Mouse (Mus musculus) left cerebral cortex, adult 18-20 months (tissue): Measurements from ENCODE around the gene Cbfa2t3. TPM values are rescaled to one million over a fixed set of nuclear protein-coding genes. Genes with fewer than 3 reads are reported as not detected.

Experiments
- DNase-seq, 2 experiments: peaks; one replicate each; pipeline ENCODE4 v3.0.0; 2021 to 2022; ENCODE audit warnings: low spot score in 2 of 2, mixed read lengths in 1 of 2
- total RNA-seq, 2 experiments: library from RNA; stranded (reverse); gene quantifications; 2 replicates each; pipeline ENCODE4 v1.2.3; 2021

Gene Cbfa2t3
- total RNA-seq, 2 experiments from 2014 or later = 34.3 to 46.0 TPM

DNA sequence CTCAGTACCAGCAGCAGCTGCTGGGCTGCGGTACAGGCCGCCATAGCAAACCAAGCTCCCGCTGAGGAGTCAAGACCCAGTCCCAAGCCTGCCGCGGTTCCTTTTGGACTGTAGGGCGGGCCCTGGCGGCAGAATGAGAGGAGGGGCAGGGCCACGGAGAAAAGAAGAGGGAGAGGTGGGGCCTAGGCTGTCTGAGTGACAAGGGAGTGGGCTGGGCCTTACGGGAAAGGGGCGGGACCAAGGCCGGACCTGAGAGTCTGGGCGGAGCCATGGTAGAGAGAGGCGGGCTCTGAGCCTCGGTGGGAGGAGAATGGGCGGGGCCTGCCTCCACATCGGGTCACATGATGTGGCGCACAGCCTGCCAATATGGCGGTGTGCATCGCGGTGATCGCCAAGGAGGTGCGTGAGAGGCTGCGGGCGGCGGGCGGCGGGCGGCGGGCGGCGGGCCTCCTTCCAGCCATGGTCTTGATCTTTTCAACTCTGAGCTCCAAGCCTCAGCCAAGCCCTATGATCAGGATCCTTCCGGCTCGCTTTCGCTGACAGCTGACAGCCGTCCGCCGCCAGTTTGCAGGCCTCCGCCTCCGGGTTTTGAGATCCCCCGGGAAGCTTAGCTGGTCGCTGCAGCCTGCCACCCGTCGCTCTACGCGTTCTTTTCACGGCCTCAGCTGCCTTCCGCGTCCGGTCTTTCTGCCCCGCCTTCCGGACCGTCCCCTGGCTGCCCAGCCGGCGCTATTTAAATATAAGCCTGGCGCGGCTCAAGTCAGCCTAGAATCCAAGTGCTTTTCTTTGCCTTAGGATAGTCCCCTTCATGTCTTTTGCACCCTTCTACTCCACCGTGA is 87.4 kb downstream of the Cbfa2t3 start, which contains the start of the genes Galns and Trappc2l:
Gene Galns, minus strand, starts transcription at position 169 of the 839 bp plus-strand sequence.
Gene Trappc2l, plus strand, starts transcription at position 346 of the 839 bp plus-strand sequence.
- DNase-seq = peak; percentile 88 to 93

DNA sequence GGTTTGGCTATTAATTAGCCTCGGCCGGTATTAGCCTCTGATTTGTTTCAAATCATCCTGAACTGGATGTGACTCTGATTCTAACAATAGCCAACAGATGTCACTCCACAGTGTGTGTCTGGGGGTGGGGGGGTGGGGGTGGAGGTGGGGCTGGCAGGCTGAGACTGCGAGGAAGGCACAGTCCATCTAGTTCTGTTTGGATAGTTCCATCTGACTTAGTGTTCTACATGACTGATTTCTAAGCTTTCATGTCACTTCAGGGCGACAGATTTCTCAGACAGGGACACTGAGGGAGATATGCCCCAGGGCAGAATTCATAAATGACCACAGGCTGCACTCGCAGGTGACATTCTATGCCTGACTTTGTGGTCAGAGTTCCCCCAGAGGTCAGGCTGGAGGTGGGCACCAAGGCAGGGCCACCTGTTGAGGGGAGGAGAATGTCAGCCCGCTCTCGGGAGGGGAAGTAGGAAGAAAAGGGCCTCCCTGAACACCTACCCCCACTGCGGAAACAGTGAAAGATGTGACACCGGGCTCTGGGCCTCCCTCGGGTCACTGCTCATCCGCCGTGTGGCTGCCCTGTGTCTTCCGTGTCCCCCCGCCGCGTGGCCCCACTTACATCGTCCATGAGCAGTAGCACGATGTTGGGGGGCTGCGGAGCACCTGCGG is 88.2 kb downstream of the Cbfa2t3 start:
- DNase-seq = no peak

DNA sequence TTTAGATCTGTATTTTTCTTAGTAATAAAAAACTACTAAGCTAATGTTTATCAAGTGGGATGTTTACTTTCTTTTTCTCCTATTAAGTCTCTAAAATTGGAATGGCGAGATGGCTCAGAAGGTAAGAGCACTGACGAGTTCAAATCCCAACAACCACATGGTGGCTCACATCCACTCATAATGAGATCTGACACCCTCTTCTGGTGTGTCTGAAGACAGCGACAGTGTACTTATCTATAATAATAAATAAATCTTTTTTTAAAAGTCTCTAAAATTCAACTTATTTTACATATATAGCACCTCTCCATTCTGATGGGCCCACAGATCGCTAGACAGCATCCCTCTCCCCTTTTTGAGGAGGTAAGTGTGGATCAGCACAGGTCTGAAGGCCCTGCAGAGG is 88.7 kb downstream of the Cbfa2t3 start:
- DNase-seq = no peak

DNA sequence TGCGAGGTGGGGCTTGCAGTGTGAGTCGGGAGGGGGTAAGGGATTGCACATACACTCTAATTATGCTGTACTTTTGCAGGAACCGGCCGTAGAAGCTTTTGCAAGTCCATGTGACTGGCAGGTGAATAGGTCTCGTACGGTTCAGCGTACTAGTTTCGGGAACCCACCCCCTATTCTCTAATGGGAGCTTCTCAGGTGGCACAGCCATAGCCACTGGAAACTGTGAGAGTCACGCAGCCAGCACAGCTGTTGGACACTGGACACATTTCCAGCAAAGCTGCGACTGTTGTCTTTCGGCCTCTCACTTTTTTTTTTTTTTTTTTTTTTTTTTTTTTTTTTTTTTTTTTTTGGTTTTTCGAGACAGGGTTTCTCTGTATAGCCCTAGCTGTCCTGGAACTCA is 92.1 kb downstream of the Cbfa2t3 start:
- no peak for DNase-seq

DNA sequence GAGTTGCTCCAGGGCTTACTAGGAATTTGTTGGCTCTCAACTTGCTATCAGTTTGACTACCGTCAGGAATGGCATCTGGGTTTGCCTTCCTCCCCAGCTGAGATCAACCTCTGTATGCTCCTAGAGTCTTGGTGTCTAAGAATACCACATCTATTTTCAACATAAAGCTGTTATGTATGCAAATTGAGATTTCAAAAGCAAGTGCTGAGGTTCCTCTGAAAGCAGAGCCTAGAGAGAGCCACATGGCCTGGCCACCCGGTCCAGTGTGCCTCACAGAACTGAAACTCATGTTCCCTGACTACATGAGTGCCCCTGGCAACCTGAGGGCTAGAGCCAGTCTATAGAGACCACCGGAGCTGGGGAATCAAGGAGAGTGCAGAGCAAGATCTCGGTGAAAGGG is 93.5 kb downstream of the Cbfa2t3 start:
- no peak for DNase-seq

DNA sequence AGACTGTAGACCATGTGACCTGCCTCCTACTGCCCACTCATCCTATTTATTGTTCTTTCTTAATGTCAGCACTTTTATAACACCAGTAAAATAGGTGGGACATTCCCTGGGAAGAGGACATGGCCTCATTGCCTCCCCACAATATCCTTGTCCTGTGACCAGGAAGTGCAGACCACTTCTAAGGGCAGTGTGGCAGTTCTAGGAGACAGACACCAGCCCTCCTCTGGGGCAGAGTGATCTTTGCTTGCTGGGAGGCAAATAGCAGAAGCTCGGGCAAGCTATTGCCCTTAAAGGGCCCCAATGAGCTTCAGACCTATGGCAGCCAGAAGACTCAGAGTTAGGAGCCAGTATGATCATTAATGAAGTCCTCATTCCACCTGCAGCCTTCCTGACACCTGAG is 94.3 kb downstream of the Cbfa2t3 start:
- no peak for DNase-seq

DNA sequence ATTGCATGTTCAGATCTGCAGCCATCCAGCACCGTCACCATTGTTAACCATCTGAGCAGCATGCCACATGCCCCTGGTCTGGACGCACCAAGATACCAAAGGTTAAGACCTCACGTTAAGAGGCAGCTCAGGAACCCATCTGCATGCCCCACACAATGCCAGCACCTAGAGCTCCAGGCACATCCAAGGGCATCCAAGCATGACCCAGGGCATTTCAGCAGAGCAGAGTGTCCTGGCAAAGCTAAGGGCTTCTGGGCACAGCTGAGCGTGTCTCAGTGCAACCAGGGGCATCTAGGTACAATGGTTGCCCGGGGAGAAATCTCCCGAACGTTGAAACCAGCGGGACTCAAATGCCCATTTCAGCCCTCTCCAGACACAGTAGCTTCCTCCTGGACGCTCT is 98.2 kb downstream of the Cbfa2t3 start:
- no peak for DNase-seq

DNA sequence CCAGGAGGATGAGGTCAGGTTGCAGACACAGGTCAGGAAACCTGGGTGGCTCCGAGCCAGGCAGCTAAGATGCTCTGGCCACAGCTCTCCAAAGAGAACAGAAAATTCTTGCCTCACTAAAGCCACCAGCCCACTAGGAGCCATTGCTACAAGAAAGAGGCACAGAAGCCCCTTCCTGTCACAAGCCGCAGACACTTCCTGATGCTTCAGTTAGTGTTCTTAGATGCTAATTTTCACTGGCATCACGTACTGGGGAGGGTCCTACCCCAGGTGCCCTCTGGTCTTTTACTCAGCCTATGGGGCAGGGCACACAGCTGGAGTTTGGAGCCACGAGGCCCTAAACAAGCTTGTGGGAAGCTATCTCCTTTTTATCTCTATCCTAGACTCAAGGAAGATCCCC is 102.9 kb downstream of the Cbfa2t3 start:
- no peak for DNase-seq

DNA sequence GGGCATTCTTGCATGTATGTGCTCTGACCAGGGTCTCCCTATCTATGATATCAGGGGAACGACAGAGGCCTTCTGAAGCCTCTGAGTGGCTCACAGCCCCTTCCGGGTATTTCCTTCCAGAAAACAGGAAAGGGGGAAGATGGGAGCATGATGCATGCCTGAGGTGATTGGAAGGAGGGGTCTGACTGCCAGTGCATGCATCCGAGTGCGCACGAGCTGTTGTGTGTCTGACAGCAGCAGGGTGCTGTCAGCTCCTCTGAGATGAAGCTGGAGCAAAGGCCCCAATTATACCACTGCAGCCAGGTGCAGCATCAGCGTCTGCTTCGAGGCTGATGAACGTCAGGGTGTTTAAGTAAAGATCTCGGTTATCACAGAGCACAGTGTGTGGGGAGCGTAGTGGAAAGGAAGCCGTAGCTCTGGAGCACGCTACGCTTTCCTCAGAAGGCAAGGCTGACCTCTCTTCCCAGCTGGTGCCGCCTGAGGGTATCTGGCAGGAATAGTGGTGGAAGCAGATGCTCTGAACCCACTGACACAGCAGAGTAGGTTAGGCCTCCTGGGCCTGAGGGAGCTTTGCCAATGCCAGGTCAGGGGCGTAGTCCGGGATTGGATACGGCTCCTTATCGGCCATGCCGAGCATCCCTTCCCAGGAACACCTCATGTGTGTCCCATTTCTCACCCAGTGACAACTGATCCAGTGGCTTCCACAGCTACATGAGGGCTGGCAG is 105.0 kb downstream of the Cbfa2t3 start:
- no peak for DNase-seq

DNA sequence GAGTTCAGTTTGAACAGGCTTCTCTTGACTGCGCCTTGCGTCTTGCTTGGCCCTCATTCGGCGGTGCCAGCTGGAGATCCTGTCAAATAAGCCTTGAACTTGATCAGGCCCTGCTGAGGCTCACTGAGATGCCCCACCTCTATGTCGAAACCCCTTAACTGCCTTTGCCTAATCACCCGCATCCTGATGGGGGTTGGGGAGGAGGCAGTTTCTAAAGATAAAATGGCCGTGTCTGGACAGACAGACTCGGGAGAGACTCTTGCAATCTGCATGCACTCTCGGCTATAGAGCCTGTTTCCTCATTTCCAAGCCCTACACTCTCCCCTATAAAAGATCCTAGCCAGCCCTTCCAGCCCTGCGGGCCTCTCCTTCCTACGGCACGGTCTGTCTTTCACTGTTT is 105.7 kb downstream of the Cbfa2t3 start:
- DNase-seq = no peak

DNA sequence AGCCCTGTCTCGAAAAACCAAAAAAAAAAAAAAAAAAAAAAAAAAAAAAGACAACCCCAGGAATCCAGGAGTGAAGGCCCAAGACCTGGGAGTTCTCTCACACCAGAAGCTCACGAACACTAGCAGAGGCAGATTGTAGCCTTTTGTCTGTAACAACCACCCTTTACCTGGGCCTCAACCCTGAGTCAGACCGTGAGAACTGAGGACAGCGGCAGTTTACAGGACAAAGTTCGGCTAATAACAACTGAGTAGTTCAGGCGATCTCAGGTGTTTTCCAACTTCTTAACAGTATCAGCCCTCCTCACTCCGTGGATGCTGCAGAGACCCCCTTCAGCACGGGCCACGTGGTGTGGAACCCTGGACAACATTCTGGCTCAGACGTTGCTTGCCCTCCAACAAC is 112.2 kb downstream of the Cbfa2t3 start:
- DNase-seq = no peak

DNA sequence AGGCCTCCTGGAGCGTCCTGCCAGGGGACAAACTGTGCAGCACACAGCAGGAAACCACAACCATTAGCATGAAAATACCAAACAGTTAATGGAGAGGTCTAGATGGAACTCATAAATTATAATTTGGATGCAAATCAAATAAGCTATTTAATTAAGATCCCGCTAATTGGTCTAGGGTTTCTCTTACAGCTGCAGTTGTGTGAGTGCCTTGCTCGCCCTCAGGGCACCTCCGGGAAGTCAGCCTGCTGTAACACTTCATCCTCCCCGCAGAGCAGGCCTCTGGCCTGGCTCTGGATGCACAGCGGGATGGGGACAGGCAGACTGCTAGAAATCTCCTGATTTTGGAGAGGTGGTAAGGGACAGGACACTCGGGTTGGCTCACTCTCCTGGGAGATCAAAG is 112.7 kb downstream of the Cbfa2t3 start:
- no peak for DNase-seq

DNA sequence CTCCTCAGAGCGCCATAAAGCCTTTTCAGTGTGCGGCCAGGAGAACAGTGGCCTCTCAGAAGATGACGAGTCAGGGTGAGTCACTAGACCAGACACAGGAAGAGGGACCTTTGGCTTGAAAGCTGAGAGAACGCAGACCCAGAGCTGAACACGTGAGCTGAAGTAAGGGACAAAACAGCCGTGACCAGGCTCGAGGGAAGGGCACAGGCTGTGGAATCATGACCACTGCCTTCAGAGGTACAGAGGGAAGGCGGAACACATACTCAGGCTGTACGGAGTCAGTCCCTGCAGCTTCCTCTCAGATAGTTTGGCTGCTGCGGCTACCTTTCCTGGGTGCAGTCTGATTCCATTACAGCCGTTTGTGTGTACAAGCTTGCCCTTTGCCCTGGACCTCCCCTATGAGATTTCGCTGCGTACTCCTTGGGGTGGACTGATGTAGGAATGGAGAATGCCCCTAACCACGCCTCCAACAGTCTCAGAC is 113.5 kb downstream of the Cbfa2t3 start:
- no peak for DNase-seq

DNA sequence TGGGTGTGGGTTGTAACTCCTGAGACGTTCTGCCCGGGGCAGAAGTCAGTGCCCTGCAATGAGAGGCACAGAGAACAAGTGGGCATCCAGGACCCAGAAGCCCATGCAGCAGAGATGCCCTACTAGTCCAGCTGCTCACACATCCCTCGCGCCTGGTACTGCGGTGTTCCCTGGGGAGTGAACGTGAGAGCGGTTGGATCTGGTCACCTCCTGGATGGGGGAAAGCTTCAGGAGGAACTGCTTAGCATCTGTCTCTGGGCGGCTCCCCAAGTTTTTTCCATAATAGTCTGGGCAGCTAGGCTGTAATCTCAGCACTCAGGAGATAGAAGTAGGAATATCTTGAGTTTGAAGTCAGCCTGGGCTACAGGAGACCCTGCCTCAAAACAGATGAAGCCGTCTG is 113.9 kb downstream of the Cbfa2t3 start:
- DNase-seq = no peak

DNA sequence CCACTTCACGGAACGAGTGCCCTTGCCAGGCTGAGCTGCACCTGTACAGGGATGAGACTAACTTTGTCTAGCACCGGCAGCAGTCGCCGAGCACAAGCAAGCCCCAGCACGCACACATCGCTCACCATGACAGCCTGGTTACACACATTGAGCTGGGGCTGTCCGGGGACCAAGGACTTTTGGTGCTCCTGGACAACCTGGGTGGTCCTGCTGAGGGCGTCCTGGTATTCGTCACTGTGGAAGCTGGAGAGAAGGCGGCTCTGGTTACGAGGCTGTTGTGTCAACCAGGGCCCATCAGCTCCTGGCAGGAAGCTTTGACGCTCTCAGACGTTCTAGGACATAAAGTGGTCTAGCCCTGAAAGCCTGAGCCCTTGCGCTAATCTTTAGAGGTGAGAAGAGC is 118.0 kb downstream of the Cbfa2t3 start:
- DNase-seq = no peak

DNA sequence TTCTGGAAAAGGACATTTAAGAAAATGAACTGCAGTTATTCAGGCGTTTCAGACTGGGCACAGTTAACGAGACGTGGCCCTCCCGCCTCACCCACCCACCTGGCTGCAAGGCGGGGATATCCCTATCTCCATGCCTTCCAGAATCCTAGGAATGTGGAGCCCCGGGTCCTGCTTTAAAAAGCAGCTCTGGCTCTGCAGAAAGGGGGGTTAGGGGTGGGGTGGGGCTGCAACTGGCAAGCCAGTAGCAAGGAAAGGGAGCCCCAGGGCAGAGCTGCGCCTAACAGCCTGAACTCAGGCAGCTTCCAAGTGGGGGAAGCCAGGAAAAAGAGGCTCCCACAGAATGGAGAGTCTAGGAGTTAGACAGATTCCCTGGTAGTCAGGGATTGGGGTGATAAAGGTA is 119.7 kb downstream of the Cbfa2t3 start:
- DNase-seq = no peak

DNA sequence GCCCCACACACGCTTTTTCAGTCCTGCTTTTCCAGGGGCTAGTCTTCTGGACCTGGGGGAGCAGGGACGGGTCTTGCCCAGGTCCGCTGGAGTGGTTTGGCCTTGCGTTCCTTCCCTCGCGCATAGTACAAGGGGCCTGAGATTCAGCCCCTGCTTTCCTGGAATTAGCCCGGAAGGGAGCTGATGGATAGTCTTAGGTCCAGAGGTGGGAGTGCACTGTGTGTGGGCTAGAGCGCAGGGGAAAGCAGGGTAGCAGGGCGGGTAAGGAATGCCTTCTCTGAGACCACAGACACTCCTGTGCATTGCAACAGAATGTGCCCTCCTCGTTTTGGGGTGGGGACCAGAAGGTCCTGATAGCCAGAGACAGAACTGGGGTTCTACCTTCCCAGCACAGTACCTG is 121.8 kb downstream of the Cbfa2t3 start:
- no peak for DNase-seq

DNA sequence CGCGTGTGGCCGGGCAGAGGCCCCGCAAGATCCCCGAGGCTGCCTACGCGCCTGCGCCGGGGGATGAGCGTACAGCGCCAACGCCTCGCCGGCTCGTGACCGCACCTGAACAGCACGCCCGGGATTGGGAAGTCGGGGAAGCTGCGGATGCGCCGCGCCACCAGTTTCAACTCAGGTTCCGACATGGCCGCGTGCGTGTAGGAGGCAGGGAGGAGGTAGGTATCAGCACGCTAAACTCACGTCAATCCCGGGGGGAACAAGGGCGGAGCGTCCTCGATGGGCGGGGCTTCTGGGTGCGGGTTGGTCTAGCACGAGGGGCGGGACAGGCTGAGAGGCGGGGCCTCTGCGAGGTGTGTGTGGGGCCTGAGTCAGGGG is 122.3 kb downstream of the Cbfa2t3 start, which contains the start of gene Aprt:
Gene Aprt, minus strand, starts transcription at position 262 of the 375 bp plus-strand sequence.
- peak; percentile 93 to 95 for DNase-seq

DNA sequence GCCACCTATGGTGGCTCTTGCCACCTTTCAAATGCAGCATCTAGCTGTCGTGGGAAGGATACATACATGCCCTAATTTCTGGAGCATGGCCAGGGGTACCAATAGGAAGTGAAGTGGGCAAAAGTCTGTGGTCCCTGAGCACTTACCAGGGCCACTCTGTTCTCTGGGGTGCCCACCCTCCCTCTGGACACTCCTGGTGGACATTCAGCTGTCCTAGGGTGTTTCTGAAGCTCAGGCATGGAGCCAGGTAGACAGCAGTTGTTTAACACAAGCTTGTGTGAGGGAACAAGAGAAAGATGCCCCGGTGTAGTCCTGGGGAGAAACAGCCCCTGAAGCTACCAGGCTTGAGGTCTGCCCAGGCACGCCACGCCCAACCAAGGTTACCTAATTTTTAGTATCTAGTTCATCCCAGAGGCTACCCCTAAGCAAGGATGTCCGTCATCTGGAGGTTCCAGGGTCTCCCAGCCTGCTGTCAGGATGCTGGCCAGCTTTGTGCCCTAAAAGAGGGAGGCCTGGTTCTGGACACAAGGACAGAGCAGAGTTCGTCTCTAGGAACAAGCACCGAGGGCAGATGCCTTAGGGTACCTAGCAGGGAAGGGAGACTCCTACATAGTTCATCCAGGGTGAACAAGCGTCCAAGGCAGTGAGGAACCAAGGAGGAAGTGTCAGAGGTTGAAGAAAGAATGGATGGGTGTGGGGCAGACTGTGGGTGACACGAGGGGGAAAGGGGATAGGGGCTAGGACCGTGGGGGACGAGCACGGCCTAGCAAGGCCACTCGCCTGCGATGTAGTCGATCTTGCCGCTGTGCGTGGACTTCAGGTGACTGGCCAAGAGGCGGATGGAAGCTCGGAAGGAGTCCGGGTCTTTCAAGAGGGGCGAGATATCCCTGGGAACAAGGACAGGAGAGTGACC is 122.9 kb downstream of the Cbfa2t3 start:
- no peak for DNase-seq

DNA sequence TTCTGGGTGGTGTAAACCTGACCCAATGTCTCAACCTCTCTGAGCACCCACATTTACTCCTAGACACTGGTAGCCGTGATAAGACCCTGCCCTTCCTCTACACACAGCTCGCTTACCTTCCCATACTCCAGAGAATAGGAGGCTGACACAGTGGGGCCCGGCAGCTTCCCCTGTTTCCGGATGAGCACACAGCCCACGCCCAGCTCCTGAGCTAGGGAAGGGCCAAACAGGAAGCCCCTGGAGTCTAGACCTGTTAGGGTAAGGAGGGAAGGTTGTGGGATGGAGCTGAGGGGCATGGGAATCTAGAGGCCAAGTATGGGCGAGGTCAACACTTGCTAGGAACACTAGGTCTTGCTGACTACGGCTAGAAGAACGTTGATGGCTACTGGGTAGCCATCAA is 123.6 kb downstream of the Cbfa2t3 start:
- no peak for DNase-seq
